Mouse (Mus musculus): Measurements from ENCODE around the gene Olfr1263. TPM values are rescaled to one million over a fixed set of nuclear protein-coding genes. Genes with fewer than 3 reads are reported as not detected.

The Olfr1263 gene
- polyA plus RNA-seq, 1 experiment from 2014 or later = not detected

Other genes starting within 250 kb of the Olfr1263 start
- gene Olfr1254, start 218.5 kb upstream of the Olfr1263 start, polyA plus RNA-seq (2014; fragmentation: Nextera tagmentation; extraction: Ambion mirVana) = not detected in 2 replicates
- not detected in 2 replicates for gene Olfr1255, start 200.1 kb upstream of the Olfr1263 start, polyA plus RNA-seq (2014; fragmentation: Nextera tagmentation; extraction: Ambion mirVana)
- gene Olfr1256, start 170.6 kb upstream of the Olfr1263 start, polyA plus RNA-seq (2014; fragmentation: Nextera tagmentation; extraction: Ambion mirVana) = not detected in 2 replicates
- not detected in 2 replicates for gene Olfr48, start 163.9 kb upstream of the Olfr1263 start, polyA plus RNA-seq (2014; fragmentation: Nextera tagmentation; extraction: Ambion mirVana)
- not detected in 2 replicates for gene Olfr1257, start 133.7 kb upstream of the Olfr1263 start, polyA plus RNA-seq (2014; fragmentation: Nextera tagmentation; extraction: Ambion mirVana)
- not detected in 2 replicates for gene Olfr1258, start 84.8 kb upstream of the Olfr1263 start, polyA plus RNA-seq (2014; fragmentation: Nextera tagmentation; extraction: Ambion mirVana)
- not detected in 2 replicates for gene Olfr1259, start 63.5 kb upstream of the Olfr1263 start, polyA plus RNA-seq (2014; fragmentation: Nextera tagmentation; extraction: Ambion mirVana)
- not detected in 2 replicates for gene Olfr1260, start 37.8 kb upstream of the Olfr1263 start, polyA plus RNA-seq (2014; fragmentation: Nextera tagmentation; extraction: Ambion mirVana)
- not detected in 2 replicates for gene Olfr1261, start 20.9 kb upstream of the Olfr1263 start, polyA plus RNA-seq (2014; fragmentation: Nextera tagmentation; extraction: Ambion mirVana)
- gene Olfr1262, start 12.0 kb upstream of the Olfr1263 start, polyA plus RNA-seq (2014; fragmentation: Nextera tagmentation; extraction: Ambion mirVana) = not detected in 2 replicates
- gene Olfr1264, start 13.4 kb downstream of the Olfr1263 start, polyA plus RNA-seq (2014; fragmentation: Nextera tagmentation; extraction: Ambion mirVana) = not detected in 2 replicates
- not detected in 2 replicates for gene Olfr1265, start 23.2 kb downstream of the Olfr1263 start, polyA plus RNA-seq (2014; fragmentation: Nextera tagmentation; extraction: Ambion mirVana)
- not detected in 2 replicates for gene Olfr140, start 51.5 kb downstream of the Olfr1263 start, polyA plus RNA-seq (2014; fragmentation: Nextera tagmentation; extraction: Ambion mirVana)
- not detected in 2 replicates for gene Olfr1269, start 109.3 kb downstream of the Olfr1263 start, polyA plus RNA-seq (2014; fragmentation: Nextera tagmentation; extraction: Ambion mirVana)
- 0.20 TPM in 1 of 2 replicates, not detected in the other for gene Olfr32, start 130.2 kb downstream of the Olfr1263 start, polyA plus RNA-seq (2014; fragmentation: Nextera tagmentation; extraction: Ambion mirVana)
- not detected in 2 replicates for gene Olfr1270, start 141.0 kb downstream of the Olfr1263 start, polyA plus RNA-seq (2014; fragmentation: Nextera tagmentation; extraction: Ambion mirVana)
- not detected in 2 replicates for gene Olfr1506, start 212.4 kb downstream of the Olfr1263 start, polyA plus RNA-seq (2014; fragmentation: Nextera tagmentation; extraction: Ambion mirVana)
- not detected in 2 replicates for gene Olfr142, start 245.5 kb downstream of the Olfr1263 start, polyA plus RNA-seq (2014; fragmentation: Nextera tagmentation; extraction: Ambion mirVana)